Mouse (Mus musculus) frontal cortex, adult (tissue): ENCODE data around the gene Ndufa10.
"Not testable (repeated sequence)": the region's sequence is repeated elsewhere in the genome, so short reads cannot be mapped to it uniquely, and the experiment has no call there.

Experiments used
- ATAC-seq: cut with Nextera tagmentation; 2 replicates; pipeline ENCODE4 v1.9.2; 2017; ENCODE audit warnings: mild to moderate bottlenecking, moderate library complexity, mixed read lengths; ENCODE audit not compliant: low TSS enrichment

Gene Ndufa10

DNA sequence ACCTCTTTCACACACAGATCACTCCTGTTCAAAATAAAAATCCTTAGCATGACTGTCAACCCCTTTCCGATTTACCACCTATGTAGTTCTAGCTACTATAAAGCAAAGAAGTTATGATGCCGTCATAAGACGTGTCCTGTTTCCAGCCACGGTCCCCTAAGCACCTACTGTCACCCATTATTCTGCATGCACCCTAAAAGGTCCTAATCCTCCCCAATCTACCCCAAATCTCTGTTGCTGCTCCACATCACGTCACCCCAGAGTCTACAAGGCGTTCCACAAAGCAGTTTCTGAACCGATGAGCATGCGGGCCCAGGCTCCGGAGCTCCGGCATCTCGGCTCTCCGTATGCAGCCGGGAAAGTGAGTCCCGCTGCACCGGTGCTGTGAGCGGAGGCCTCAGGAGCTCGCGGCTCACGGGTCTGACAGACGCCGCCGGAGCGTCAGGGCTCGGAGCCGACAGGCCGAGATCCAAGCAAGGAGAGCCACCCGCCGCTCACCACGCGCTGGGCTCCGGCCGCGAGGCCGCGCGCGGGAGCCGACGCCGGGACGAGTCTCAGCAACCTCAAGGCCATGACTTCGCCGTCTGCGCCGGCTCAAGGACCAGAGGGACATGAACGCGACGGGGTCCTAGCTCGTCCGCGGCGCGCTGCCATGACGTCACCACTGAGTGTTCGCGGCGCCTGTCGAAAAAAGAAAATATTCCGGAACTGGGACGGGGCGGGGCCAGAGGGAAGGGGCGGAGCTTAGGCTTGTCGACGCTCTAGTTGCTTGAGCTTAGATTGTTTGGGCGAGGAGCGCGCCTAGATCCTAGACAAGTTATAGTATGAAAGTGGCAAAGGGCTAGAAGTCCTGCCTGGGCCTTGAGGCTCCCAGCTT lies at the start of gene Ndufa10:
Ndufa10 (minus strand) TSS at position 696 of the 877 bp plus-strand sequence.
- ATAC-seq, result peak; percentile 90

DNA sequence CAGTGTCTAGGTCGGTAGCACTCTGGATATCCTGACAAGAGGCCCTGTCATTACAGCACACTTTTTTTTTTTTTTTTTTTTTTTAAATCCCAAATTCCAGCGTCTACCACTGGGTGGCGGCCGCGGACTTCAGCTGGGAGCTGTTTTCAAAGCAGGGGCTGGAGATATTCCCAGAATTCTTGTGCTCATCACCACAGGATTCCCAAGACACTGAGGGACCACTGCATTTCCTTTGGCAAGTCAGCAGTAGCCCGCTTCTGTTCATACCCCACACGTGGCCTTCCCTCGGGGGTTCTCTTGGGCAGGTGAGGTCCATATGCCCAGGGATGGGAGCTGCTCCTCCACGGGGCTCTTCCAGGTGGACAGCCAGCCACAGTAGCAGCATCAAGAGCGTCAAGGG lies 47.7 kb upstream of the Ndufa10 start:
- peak; percentile 44 for ATAC-seq

DNA sequence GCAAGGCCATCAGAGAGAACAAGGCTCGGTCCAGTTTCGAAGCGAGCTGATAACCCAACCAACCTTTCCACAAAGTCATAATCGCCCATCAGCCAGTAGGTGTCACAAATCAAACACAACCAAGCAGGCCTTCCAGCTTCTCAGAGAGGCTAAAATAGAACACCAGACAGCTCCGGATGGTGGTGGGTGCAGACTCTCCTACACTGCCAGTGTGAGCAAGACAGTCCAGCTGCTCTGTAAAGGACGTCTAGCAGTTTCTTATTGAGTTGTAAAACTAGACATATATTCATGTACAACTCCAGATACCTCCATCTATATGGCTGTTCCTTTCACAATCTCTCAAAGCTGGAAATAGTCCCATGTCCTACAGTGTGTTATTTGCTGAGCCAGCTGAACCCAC lies 45.4 kb upstream of the Ndufa10 start:
- ATAC-seq, result peak; percentile 89

DNA sequence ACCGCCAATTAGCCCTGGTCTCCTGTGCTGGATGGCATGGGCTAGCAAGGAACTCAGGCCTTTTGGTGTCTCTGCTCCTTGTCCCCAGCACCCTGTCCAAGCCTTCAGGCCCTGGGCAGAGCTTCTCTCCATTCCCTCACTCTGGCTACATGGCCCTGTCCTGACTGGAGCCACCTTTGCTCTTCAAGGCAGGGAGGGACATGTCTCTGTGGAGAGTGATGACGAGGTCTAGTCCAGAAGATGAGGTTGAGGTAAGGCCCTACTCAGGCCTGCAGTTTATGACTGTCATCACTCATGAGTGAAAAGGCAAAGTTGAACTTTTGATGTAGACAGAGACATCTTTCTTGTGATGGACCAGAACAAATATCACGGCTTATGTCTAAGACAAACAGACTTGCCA lies 44.9 kb upstream of the Ndufa10 start, which contains the start of gene Olfr1414:
Olfr1414 (minus strand) TSS at position 101 of the 400 bp plus-strand sequence.
- ATAC-seq, result no peak

GRCm38 (mm10) chr1:92515390-92515789 lies 41.7 kb upstream of the Ndufa10 start:
- ATAC-seq, result no peak

DNA sequence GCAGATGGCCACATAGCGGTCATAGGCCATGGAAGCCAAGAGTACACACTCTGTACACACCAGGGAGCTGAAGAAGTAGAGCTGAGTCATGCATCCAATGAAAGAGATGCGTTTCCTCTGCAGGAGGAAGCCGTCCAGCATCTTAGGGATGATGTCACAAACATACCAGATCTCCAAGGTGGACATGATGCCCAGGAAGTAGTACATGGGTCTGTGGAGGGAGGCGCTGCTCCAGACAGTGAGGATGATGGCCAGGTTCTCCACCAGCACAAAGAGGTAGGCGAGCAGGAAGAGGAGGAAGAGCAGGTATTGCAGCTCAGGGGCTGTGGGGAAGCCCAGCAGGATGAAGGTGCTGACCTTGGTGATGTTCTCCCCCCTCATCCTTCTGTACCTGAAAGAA lies 38.0 kb upstream of the Ndufa10 start:
- ATAC-seq, result not testable (repeated sequence)

- no peak for ATAC-seq
These were observed 22.3 kb upstream of the Ndufa10 start, which contains the start of gene Olfr1415 for GRCm38 (mm10) chr1:92496001-92496400. Gene Olfr1415 (minus strand): TSS chr1:92496101.

GRCm38 (mm10) chr1:92485013-92485412 lies 11.4 kb upstream of the Ndufa10 start, which contains the start of gene Olfr1416:
Gene Olfr1416 (minus strand): TSS chr1:92485113.
- no peak for ATAC-seq

DNA sequence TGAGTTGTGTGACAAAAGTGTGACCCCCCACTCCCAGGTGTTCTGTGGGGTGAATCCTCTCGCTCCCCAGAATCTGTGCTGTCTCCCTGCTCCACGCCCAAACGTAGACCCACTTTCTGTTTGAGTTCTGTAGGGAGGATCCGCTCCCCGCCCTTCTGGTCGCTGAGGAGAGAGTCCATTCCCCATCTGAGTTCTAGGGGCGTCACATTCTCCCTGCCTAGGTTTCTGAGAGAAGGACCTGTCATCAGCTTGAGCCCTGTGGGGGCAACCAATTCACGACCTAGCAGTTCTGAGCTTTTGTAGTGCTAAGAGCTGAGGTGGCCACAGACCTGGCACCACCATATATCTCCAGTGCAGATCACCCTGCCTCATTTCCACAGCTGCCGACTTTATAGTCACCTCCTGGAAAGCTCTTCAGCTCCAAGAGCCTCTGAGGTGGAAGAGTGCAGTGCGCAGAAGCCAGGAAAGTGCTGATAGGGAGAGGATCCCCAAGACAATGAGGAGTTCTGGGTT lies 462 bp upstream of the Ndufa10 start:
- ATAC-seq, result no peak; the same call in 1 of the 2 replicates

GRCm38 (mm10) chr1:92468891-92469290 lies 4.8 kb downstream of the Ndufa10 start:
- no peak for ATAC-seq

GRCm38 (mm10) chr1:92458416-92458815 lies 15.2 kb downstream of the Ndufa10 start:
- no peak for ATAC-seq

DNA sequence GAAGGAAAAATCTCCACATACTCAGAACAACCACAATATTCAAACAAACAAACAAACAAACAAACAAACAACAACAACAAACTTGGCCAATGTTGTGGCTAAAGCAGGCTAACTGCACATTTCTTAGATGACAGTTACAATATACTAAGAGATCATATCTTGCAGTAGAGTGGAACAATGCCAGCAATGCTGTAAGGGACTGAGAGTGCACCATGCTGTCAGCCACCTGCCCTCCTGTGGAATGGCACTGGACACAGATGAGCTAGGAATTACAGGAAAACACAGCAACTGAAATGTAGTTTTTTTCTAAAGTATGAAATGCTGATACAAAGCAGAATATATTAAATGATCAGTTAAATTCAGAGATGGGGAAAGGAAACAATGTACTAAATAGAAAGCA lies 15.9 kb downstream of the Ndufa10 start:
- ATAC-seq, result no peak

DNA sequence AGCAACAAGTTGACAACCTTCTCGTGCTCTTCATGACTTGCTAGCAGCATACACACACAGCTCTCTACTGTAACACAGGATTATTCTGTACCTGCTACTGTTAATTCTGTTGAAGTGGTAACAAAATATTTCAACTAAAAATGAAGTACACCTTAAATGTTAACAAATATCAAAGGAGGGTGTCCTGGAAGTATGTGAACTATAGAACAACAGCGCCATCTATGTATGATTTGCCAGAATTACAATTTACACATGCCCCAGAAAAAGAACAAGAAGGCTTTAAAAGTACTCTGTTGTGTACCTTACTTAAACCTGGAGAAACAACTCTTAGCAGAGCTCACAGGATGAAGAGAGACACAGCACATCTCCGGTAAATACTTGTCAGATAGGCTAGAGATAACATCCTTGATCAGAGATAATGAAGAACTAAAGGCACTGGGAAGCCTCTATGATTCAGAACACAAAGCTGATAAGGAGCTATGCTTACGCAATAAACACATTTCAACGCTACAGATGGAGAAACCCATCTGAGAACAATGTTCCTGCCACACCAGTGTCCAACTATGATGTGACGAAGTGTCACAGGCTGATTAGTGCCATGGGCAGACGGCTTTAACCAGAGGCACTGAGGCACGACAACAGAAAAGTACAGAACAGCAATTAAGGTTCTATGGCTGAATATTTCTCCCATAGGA lies 19.8 kb downstream of the Ndufa10 start:
- no peak for ATAC-seq

DNA sequence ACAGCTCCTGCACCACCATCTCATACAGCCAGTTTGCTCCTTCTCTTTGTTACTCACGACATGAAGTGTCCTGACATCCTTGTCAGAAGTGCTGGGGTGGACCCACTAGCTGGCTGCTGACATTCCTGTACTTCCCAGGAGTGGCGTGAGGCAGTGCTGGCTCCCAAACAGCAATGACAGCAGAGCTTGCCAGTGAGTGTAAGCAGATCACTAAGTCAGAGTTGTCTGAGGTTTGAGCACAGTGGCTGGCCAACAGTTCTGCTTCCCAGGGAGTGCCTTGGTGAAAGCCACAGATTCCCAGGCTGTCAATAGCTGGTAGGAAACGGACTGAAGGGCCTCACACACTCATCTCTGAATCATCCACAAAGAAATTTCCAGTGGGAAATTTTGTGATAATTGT lies 25.4 kb downstream of the Ndufa10 start:
- no peak for ATAC-seq

- ATAC-seq, result no peak
These were observed 32.1 kb downstream of the Ndufa10 start for GRCm38 (mm10) chr1:92441453-92442063.

GRCm38 (mm10) chr1:92440066-92440750 lies 33.5 kb downstream of the Ndufa10 start:
- no peak for ATAC-seq

GRCm38 (mm10) chr1:92437678-92438271 lies 35.9 kb downstream of the Ndufa10 start:
- ATAC-seq, result peak; percentile 75

GRCm38 (mm10) chr1:92436831-92437321 lies 36.8 kb downstream of the Ndufa10 start:
- ATAC-seq, result no peak

DNA sequence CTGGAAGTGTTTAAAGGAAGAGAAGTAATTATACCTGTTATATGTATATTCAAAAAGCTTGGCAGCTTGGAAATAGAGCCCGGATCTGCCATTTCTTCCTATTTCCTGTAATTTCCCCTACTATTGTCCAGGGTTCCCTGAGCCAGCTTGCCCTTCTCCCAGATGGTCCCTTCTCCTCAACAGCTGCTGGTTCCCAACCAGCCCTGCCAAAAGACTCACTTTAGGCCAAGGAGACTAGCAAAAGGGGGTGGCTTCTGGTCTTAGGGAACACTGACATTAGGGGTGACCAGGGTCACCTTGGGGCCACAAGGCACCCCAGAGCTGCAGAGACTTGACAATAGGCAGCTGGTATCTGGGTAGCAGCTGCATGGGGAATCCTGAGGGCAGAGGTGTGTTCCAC lies 38.7 kb downstream of the Ndufa10 start:
- no peak for ATAC-seq

DNA sequence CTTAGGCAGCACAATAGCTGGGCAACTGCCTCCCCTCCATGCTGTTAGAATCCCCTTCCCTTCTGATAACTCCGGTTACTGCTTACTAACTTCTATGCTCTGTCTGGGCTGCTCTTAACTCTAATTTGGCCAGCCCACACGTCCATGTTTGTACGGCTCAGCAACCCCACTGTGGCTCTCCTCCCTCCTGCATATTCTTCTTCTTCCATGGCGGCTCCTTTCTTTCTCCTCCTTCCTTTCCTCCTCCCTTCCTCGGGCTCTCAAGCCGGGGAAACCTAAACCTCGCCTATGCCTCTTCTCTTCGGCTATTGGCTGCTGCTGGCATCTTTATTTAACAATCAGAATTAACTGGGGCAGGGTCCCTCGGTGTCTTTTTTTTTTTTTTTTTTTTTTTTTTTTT lies 40.9 kb downstream of the Ndufa10 start:
- no peak for ATAC-seq

- no peak for ATAC-seq
These were observed 41.6 kb downstream of the Ndufa10 start for GRCm38 (mm10) chr1:92432098-92432497.
